Comparison of ENCODE assay signal across 17 mouse cellular contexts in genomic region chr2:31269188-31269587, GRCm38 (mm10). TPM values are rescaled to one million over a fixed set of nuclear protein-coding genes. Genes with fewer than 3 reads are reported as not detected.
DNase-seq lines count a peak whose midpoint lies in the region; ATAC-seq and TF ChIP-seq lines count a peak whose summit lies in the region.
"Had no signal": no experiment of that assay in that cellular context is flagged by ENCODE, and none has a peak within 500 bp of the region (broad histone marks: within the 10 kb centered on the region; RNA-seq: fewer than 3 reads in every experiment).

No protein-coding gene starts in this region.

- TF ChIP-seq POLR2A in thymus, adult 2 months (IDR thresholded peaks at IDR 0.05; ENCODE audit: control insufficient read depth, extremely low read depth, insufficient read depth, low read length, poor library complexity), result no peak

- peak; percentile 48 to 54 for DNase-seq in cerebellum, postnatal 10 days
- no peak for DNase-seq in cerebellum, postnatal 14 days
- DNase-seq in hindbrain, embryonic 11.5 days (ENCODE audit: low spot score), result no peak
- no peak for DNase-seq in midbrain, postnatal 0 days (ENCODE audit: low spot score)
- DNase-seq in thymus, adult 2 months, result no peak
- DNase-seq: cerebellum, adult 8-10 months; gastrocnemius, postnatal 36 days; kidney, adult 11 months; liver; lung, adult 18-20 months; lung, postnatal 36 days; right cerebral cortex, postnatal 14 days had no signal

- no peaks in the 10 kb centered on the region for H3K27me3 ChIP-seq in hindbrain, embryonic 15.5 days
- no peaks in the 10 kb centered on the region for H3K27me3 ChIP-seq in hindbrain, embryonic 11.5 days (ENCODE audit: control insufficient read depth, insufficient read depth, low read length)
- no peaks in the 10 kb centered on the region for H3K27me3 ChIP-seq in midbrain, embryonic 12.5 days
- no peaks in the 10 kb centered on the region for H3K27me3 ChIP-seq in midbrain, postnatal 0 days (ENCODE audit: insufficient read depth, low read length)
- no peaks in the 10 kb centered on the region for H3K27me3 ChIP-seq in limb, embryonic 13.5 days
- H3K27me3 ChIP-seq in thymus, adult 2 months (ENCODE audit: control insufficient read depth, insufficient read depth, low read length), result no peaks in the 10 kb centered on the region

- H3K36me3 ChIP-seq in hindbrain, embryonic 15.5 days, result 0 out of 2 replicates have a peak, but pooled peaks cover 3% of the 10 kb centered on the region
- no peaks in the 10 kb centered on the region for H3K36me3 ChIP-seq in hindbrain, embryonic 11.5 days (ENCODE audit: control insufficient read depth, insufficient read depth, low read length)
- no peaks in the 10 kb centered on the region for H3K36me3 ChIP-seq in midbrain, embryonic 12.5 days
- H3K36me3 ChIP-seq in midbrain, postnatal 0 days (ENCODE audit: insufficient read depth, low read length), result no peaks in the 10 kb centered on the region
- H3K36me3 ChIP-seq in limb, embryonic 13.5 days, result peaks cover 21% of the 10 kb centered on the region
- no peaks in the 10 kb centered on the region for H3K36me3 ChIP-seq in thymus, adult 2 months (ENCODE audit: control insufficient read depth, insufficient read depth, low read length)

- peaks cover 52% of the 10 kb centered on the region for H3K4me1 ChIP-seq in hindbrain, embryonic 15.5 days (replicated peaks)
- peaks cover 16% of the 10 kb centered on the region for H3K4me1 ChIP-seq in hindbrain, embryonic 11.5 days (replicated peaks; ENCODE audit: control insufficient read depth, insufficient read depth, low read length)
- H3K4me1 ChIP-seq in midbrain, embryonic 12.5 days, result peaks cover 53% of the 10 kb centered on the region
- peaks cover 7% of the 10 kb centered on the region; the same call in 1 of the 2 replicates for H3K4me1 ChIP-seq in midbrain, postnatal 0 days (ENCODE audit: insufficient read depth, low read length)
- peaks cover 44% of the 10 kb centered on the region for H3K4me1 ChIP-seq in limb, embryonic 13.5 days
- H3K4me1 ChIP-seq in thymus, adult 2 months (replicated peaks; ENCODE audit: control insufficient read depth, insufficient read depth, low read length), result no peaks in the 10 kb centered on the region

- ATAC-seq in hindbrain, embryonic 15.5 days (ENCODE audit: low FRiP score, low read depth), result no peak
- no peak for ATAC-seq in hindbrain, embryonic 11.5 days (ENCODE audit: low FRiP score)
- no peak for ATAC-seq in midbrain, embryonic 12.5 days (ENCODE audit: low FRiP score, low read depth)
- no peak for ATAC-seq in midbrain, postnatal 0 days (ENCODE audit: low FRiP score)
- ATAC-seq in limb, embryonic 13.5 days (ENCODE audit: low FRiP score, low read depth), result no peak

- H3K27ac ChIP-seq in hindbrain, embryonic 15.5 days (replicated peaks), result peak overlapping the region; percentile 15; the same call in 1 of the 2 replicates
- H3K27ac ChIP-seq in hindbrain, embryonic 11.5 days (ENCODE audit: low read depth, low read length), result no peak overlapping the region
- peak overlapping the region; percentile 22; the same call in 1 of the 2 replicates for H3K27ac ChIP-seq in midbrain, embryonic 12.5 days (replicated peaks)
- no peak overlapping the region for H3K27ac ChIP-seq in midbrain, postnatal 0 days (ENCODE audit: low read depth, low read length)
- no peak overlapping the region for H3K27ac ChIP-seq in limb, embryonic 13.5 days
- no peak overlapping the region for H3K27ac ChIP-seq in thymus, adult 2 months (ENCODE audit: control insufficient read depth, insufficient read depth, low read length)

- no peak overlapping the region for H3K4me3 ChIP-seq in hindbrain, embryonic 15.5 days
- no peak overlapping the region for H3K4me3 ChIP-seq in hindbrain, embryonic 11.5 days (ENCODE audit: low read depth, low read length)
- no peak overlapping the region for H3K4me3 ChIP-seq in midbrain, embryonic 12.5 days
- no peak overlapping the region for H3K4me3 ChIP-seq in midbrain, postnatal 0 days (ENCODE audit: low read depth, low read length)
- no peak overlapping the region for H3K4me3 ChIP-seq in limb, embryonic 13.5 days
- H3K4me3 ChIP-seq in thymus, adult 2 months (ENCODE audit: control insufficient read depth, insufficient read depth, low read length), result no peak overlapping the region
- H3K4me3 ChIP-seq: erythroblast, embryonic 14.5 days had no signal

- no peak overlapping the region for H3K4me2 ChIP-seq in hindbrain, embryonic 15.5 days
- H3K4me2 ChIP-seq in hindbrain, embryonic 11.5 days (replicated peaks; ENCODE audit: low read depth, low read length), result no peak overlapping the region
- no peak overlapping the region for H3K4me2 ChIP-seq in midbrain, embryonic 12.5 days (replicated peaks)
- H3K4me2 ChIP-seq in midbrain, postnatal 0 days (ENCODE audit: low read depth, low read length, poor library complexity, severe bottlenecking), result no peak overlapping the region
- H3K4me2 ChIP-seq in limb, embryonic 13.5 days (replicated peaks), result no peak overlapping the region

- H3K9me3 ChIP-seq in hindbrain, embryonic 15.5 days, result no peaks in the 10 kb centered on the region
- H3K9me3 ChIP-seq in hindbrain, embryonic 11.5 days (ENCODE audit: control insufficient read depth, low read length), result no peaks in the 10 kb centered on the region
- H3K9me3 ChIP-seq in midbrain, embryonic 12.5 days, result no peaks in the 10 kb centered on the region
- no peaks in the 10 kb centered on the region for H3K9me3 ChIP-seq in midbrain, postnatal 0 days (ENCODE audit: low read length)
- no peaks in the 10 kb centered on the region for H3K9me3 ChIP-seq in limb, embryonic 13.5 days

- TF ChIP-seq CTCF in midbrain, postnatal 0 days (IDR thresholded peaks at IDR 0.05), result no peak
- TF ChIP-seq CTCF in thymus, adult 2 months (IDR thresholded peaks at IDR 0.05; ENCODE audit: borderline replicate concordance, control insufficient read depth, extremely low read depth, insufficient read depth, low read length, poor library complexity), result no peak

- 77% methylated on average over 6 of the region's 6 CpGs for WGBS in hindbrain, embryonic 15.5 days
- WGBS in hindbrain, embryonic 11.5 days, result 96% methylated on average over 6 of the region's 6 CpGs
- 93% methylated on average over 6 of the region's 6 CpGs for WGBS in midbrain, embryonic 12.5 days
- WGBS in midbrain, postnatal 0 days, result 93% methylated on average over 6 of the region's 6 CpGs
- 88% methylated on average over 6 of the region's 6 CpGs for WGBS in limb, embryonic 13.5 days
- 98% methylated on average over 6 of the region's 6 CpGs for WGBS in thymus, adult 2 months

- H3K9ac ChIP-seq in hindbrain, embryonic 15.5 days, result no peak overlapping the region
- H3K9ac ChIP-seq in hindbrain, embryonic 11.5 days (ENCODE audit: low read depth, low read length), result no peak overlapping the region
- H3K9ac ChIP-seq in midbrain, embryonic 12.5 days (replicated peaks), result no peak overlapping the region; the same call in 1 of the 2 replicates
- no peak overlapping the region for H3K9ac ChIP-seq in midbrain, postnatal 0 days (replicated peaks; ENCODE audit: low read length, poor library complexity, severe bottlenecking)
- H3K9ac ChIP-seq in limb, embryonic 13.5 days, result 0 out of 2 replicates have a peak overlapping the region, but pooled peaks have one; percentile 31

RNA-seq across cellular contexts. Expression of gene Ncs1, which starts 23.6 kb away (rescaled TPM):
- 168 and 183 TPM in 2 replicates for polyA plus RNA-seq in hindbrain, embryonic 15.5 days (2015; fragmentation: Nextera tagmentation; extraction: Ambion mirVana)
- polyA plus RNA-seq in hindbrain, embryonic 11.5 days (2014; fragmentation: Nextera tagmentation; extraction: Ambion mirVana), result 70.5 and 76.5 TPM in 2 replicates
- polyA plus RNA-seq in midbrain, embryonic 12.5 days (2016; fragmentation: Nextera tagmentation; extraction: Ambion mirVana), result 75.8 and 90.3 TPM in 2 replicates
- 190 and 202 TPM in 2 replicates for total RNA-seq in midbrain, postnatal 0 days (2014; rRNA removed)
- 181 and 183 TPM in 2 replicates for polyA plus RNA-seq in midbrain, postnatal 0 days (2015; fragmentation: Nextera tagmentation; extraction: Ambion mirVana)
- polyA plus RNA-seq in limb, embryonic 13.5 days (2015; fragmentation: Nextera tagmentation; extraction: Ambion mirVana), result 46.4 and 49.6 TPM in 2 replicates
- 2.4 and 2.5 TPM in 2 replicates for polyA plus RNA-seq in thymus, adult 2 months (2012; rRNA removed)
- polyA plus RNA-seq: erythroblast, embryonic 14.5 days had no signal

RNA-seq across cellular contexts. Expression of gene Hmcn2, which starts 45.0 kb away (rescaled TPM):
- 0.24 and 0.27 TPM in 2 replicates for polyA plus RNA-seq in hindbrain, embryonic 15.5 days (2015; fragmentation: Nextera tagmentation; extraction: Ambion mirVana)
- 0.08 TPM in 1 of 2 replicates, not detected in the other for polyA plus RNA-seq in hindbrain, embryonic 11.5 days (2014; fragmentation: Nextera tagmentation; extraction: Ambion mirVana)
- polyA plus RNA-seq in midbrain, embryonic 12.5 days (2016; fragmentation: Nextera tagmentation; extraction: Ambion mirVana), result 0.09 TPM in 1 of 2 replicates, not detected in the other
- total RNA-seq in midbrain, postnatal 0 days (2014; rRNA removed), result 0.60 and 1.5 TPM in 2 replicates
- polyA plus RNA-seq in midbrain, postnatal 0 days (2015; fragmentation: Nextera tagmentation; extraction: Ambion mirVana), result 0.29 and 0.37 TPM in 2 replicates
- polyA plus RNA-seq in limb, embryonic 13.5 days (2015; fragmentation: Nextera tagmentation; extraction: Ambion mirVana), result 0.03 and 0.06 TPM in 2 replicates
- polyA plus RNA-seq in thymus, adult 2 months (2012; rRNA removed), result 4.8 and 5.6 TPM in 2 replicates
- total RNA-seq: hematopoietic stem cell, adult 5-6 weeks had no signal
- polyA plus RNA-seq: erythroblast, embryonic 14.5 days had no signal

Comparison
In these comparisons a context has a peak if more than half of its experiments do, and no peak if none do; other contexts are left out.
1. DNase-seq: peak in cerebellum, postnatal 10 days (2 of 2); none in cerebellum, postnatal 14 days (0 of 2), hindbrain, embryonic 11.5 days (single experiment), midbrain, postnatal 0 days (single experiment) and thymus, adult 2 months (single experiment).
2. H3K27ac ChIP-seq: peak in hindbrain, embryonic 15.5 days (single experiment) and midbrain, embryonic 12.5 days (single experiment); none in hindbrain, embryonic 11.5 days (single experiment), midbrain, postnatal 0 days (single experiment), limb, embryonic 13.5 days (single experiment) and thymus, adult 2 months (single experiment).
3. RNA of gene Ncs1, which starts 23.6 kb away (polyA plus RNA-seq): 168 to 183 TPM in hindbrain, embryonic 15.5 days, 181 to 183 TPM in midbrain, postnatal 0 days, 75.8 to 90.3 TPM in midbrain, embryonic 12.5 days, 70.5 to 76.5 TPM in hindbrain, embryonic 11.5 days and 46.4 to 49.6 TPM in limb, embryonic 13.5 days; 2.4 to 2.5 TPM in thymus, adult 2 months; every median in the first group is over 10 times any median in the second.